Mouse (Mus musculus) layer of hippocampus, adult 9-11 months (tissue): ENCODE results near the gene Sema6d.

Experiments
- DNase-seq: peaks from one replicate; pipeline ENCODE4 v3.0.0; 2022

The Sema6d gene

GRCm38 (mm10) chr2:124485761-124486160 is 396.0 kb downstream of the Sema6d start:
- DNase-seq: no peak

- DNase-seq: peak; percentile 61
Measured at GRCm38 (mm10) chr2:124490010-124490801, 400.4 kb downstream of the Sema6d start.

GRCm38 (mm10) chr2:124495751-124496150 is 406.0 kb downstream of the Sema6d start:
- DNase-seq: no peak

- no peak for DNase-seq
Measured at GRCm38 (mm10) chr2:124499670-124500069, 409.9 kb downstream of the Sema6d start.

- no peak for DNase-seq
Measured at GRCm38 (mm10) chr2:124505784-124506489, 416.2 kb downstream of the Sema6d start.

- no peak for DNase-seq
Measured at GRCm38 (mm10) chr2:124507804-124508203, 418.0 kb downstream of the Sema6d start.

GRCm38 (mm10) chr2:124509479-124509878 is 419.7 kb downstream of the Sema6d start:
- peak; percentile 76 for DNase-seq

GRCm38 (mm10) chr2:124511826-124512225 is 422.1 kb downstream of the Sema6d start:
- no peak for DNase-seq

GRCm38 (mm10) chr2:124522426-124522825 is 432.7 kb downstream of the Sema6d start:
- DNase-seq: no peak

- no peak for DNase-seq
Measured at GRCm38 (mm10) chr2:124523667-124524066, 433.9 kb downstream of the Sema6d start.

- peak; percentile 76 for DNase-seq
Measured at GRCm38 (mm10) chr2:124524167-124524566, 434.4 kb downstream of the Sema6d start.

GRCm38 (mm10) chr2:124527641-124528040 is 437.9 kb downstream of the Sema6d start:
- no peak for DNase-seq

GRCm38 (mm10) chr2:124530441-124530840 is 440.7 kb downstream of the Sema6d start:
- DNase-seq: peak; percentile 40

GRCm38 (mm10) chr2:124531062-124531461 is 441.3 kb downstream of the Sema6d start:
- no peak for DNase-seq

GRCm38 (mm10) chr2:124532906-124533305 is 443.1 kb downstream of the Sema6d start:
- peak; percentile 34 for DNase-seq

- DNase-seq: peak; percentile 84
Measured at GRCm38 (mm10) chr2:124533602-124534001, 443.8 kb downstream of the Sema6d start.

- DNase-seq: no peak
Measured at GRCm38 (mm10) chr2:124550315-124550714, 460.5 kb downstream of the Sema6d start.

GRCm38 (mm10) chr2:124554751-124555415 is 465.1 kb downstream of the Sema6d start:
- no peak for DNase-seq

GRCm38 (mm10) chr2:124556861-124557499 is 467.2 kb downstream of the Sema6d start:
- DNase-seq: no peak

GRCm38 (mm10) chr2:124558021-124558420 is 468.3 kb downstream of the Sema6d start:
- no peak for DNase-seq

GRCm38 (mm10) chr2:124561668-124562067 is 471.9 kb downstream of the Sema6d start:
- DNase-seq: no peak

- no peak for DNase-seq
Measured at GRCm38 (mm10) chr2:124562091-124562490, 472.3 kb downstream of the Sema6d start.

- DNase-seq: no peak
Measured at GRCm38 (mm10) chr2:124563759-124564158, 474.0 kb downstream of the Sema6d start.
